Mouse (Mus musculus): ENCODE results near the gene Med12.

GRCm38 (mm10) chrX:101329372-101330028, 55.7 kb downstream of the Med12 start:
- TF ChIP-seq CTCF (IDR thresholded peaks at IDR 0.05; ENCODE audit: borderline replicate concordance, control insufficient read depth, extremely low read depth, insufficient read depth, low read length, poor library complexity) (no peak), POLR2A (IDR thresholded peaks at IDR 0.05; ENCODE audit: control insufficient read depth, extremely low read depth, insufficient read depth, low read length, poor library complexity) (no peak)

All from thymus, adult 2 months (tissue).